In the genomic region with DNA sequence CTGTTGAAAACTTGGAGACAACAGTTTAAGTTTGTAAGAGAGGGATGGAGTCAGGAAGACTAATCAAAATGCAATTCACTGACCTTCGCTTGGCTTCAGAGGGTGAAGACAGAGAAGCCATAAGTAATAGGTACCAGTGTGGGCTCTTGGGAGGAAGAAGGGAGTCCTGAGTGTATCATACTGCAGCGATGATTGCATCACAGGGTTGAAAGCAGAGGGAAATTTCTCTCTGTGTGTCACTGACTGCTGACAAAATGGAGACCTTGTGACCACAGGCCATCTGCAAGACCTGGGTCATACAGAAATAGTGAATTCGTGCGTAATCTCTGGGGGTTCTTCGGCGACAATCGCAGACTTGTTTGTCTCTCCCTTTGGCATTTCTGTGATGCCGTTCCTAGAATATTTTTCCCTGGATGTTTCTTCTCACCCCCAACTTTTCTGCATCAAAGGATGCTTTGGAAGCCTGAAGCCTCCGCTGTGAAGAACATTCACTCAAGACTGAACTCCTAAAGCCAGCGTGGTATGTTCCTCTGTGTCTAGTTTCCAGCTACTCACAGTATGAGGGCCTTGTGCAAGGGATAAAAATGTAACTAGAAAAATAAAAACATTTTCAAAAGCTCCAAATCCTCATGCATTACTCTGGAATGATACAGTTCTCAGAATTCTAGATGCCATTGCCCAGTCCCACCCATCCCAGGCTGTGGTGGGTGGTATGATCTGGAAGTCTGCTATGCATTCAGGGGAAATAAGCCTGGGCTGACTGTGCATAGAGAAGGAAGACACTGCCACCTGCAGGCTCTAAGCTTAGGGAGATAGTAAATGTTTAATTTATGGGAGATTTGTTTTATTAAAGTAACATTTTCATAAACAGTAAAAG, we compare ENCODE assay signal across 8 mouse cellular contexts.
DNase-seq lines count a peak whose midpoint lies in the region; ATAC-seq and TF ChIP-seq lines count a peak whose summit lies in the region.

No protein-coding gene starts in this region.

- TF ChIP-seq CTCF in heart, adult 2 months (IDR thresholded peaks at IDR 0.05): peak; percentile 92
- TF ChIP-seq CTCF in liver, postnatal 0 days (IDR thresholded peaks at IDR 0.05; ENCODE audit: low read depth): peak; percentile 68

- H3K9ac ChIP-seq in heart, adult 2 months (ENCODE audit: low read depth, low read length): no peak overlapping the region
- H3K9ac ChIP-seq in liver, postnatal 0 days (replicated peaks): no peak overlapping the region

- H3K27ac ChIP-seq in heart, adult 2 months: peak overlapping the region; percentile 10; the same call in 1 of the 2 replicates
- H3K27ac ChIP-seq in liver, postnatal 0 days (ENCODE audit: low read depth): no peak overlapping the region

- no peak for TF ChIP-seq EP300 in heart, adult 2 months (IDR thresholded peaks at IDR 0.05; ENCODE audit: insufficient read depth, low read depth, low read length)
- TF ChIP-seq EP300 in liver, postnatal 0 days (IDR thresholded peaks at IDR 0.05; ENCODE audit: low read depth): no peak

- no peak for ATAC-seq in liver, postnatal 0 days

- H3K9me3 ChIP-seq in liver, postnatal 0 days (ENCODE audit: low read length): no peaks in the 10 kb centered on the region

- H3K27me3 ChIP-seq in heart, adult 2 months (ENCODE audit: control insufficient read depth, insufficient read depth, low read length): no peaks in the 10 kb centered on the region
- no peaks in the 10 kb centered on the region for H3K27me3 ChIP-seq in liver, postnatal 0 days (ENCODE audit: insufficient read depth, low read length)

- no peaks in the 10 kb centered on the region for H3K79me2 ChIP-seq in heart, adult 2 months (replicated peaks; ENCODE audit: control insufficient read depth, insufficient read depth, low read length)

- H3K4me2 ChIP-seq in liver, postnatal 0 days (ENCODE audit: low read depth, low read length): no peak overlapping the region

- no peak overlapping the region for H3K4me3 ChIP-seq in heart, adult 2 months
- no peak overlapping the region for H3K4me3 ChIP-seq in liver, postnatal 0 days (ENCODE audit: low read depth, low read length)

- no peaks in the 10 kb centered on the region for H3K36me3 ChIP-seq in heart, adult 2 months (ENCODE audit: control insufficient read depth, insufficient read depth, low read length)
- no peaks in the 10 kb centered on the region for H3K36me3 ChIP-seq in liver, postnatal 0 days (replicated peaks; ENCODE audit: insufficient read depth, low read length)

- H3K4me1 ChIP-seq in heart, adult 2 months (ENCODE audit: control insufficient read depth, insufficient read depth, low read length): peaks cover 1% of the 10 kb centered on the region; the same call in 1 of the 2 replicates
- no peaks in the 10 kb centered on the region for H3K4me1 ChIP-seq in liver, postnatal 0 days (ENCODE audit: insufficient read depth)

- WGBS in heart, adult 2 months: 78% methylated on average over 10 of the region's 10 CpGs
- WGBS in liver, postnatal 0 days (ENCODE audit: insufficient replicate concordance): 78% methylated on average over 10 of the region's 10 CpGs

- TF ChIP-seq POLR2A in heart, adult 2 months (IDR thresholded peaks at IDR 0.05; ENCODE audit: insufficient read depth, low read depth, low read length): no peak

- DNase-seq in 416B (ENCODE audit: low read depth): peak; percentile 9
- peak; percentile 6 for DNase-seq in ZHBTc4 (ENCODE audit: low read depth, low spot score)
- peak; percentile 73 for DNase-seq in embryo, embryonic 11 days
- DNase-seq in heart, adult 2 months: peak; percentile 52 to 66
- DNase-seq in kidney, postnatal 10 days: peak; percentile 81
- peak; percentile 29 for DNase-seq in liver, postnatal 0 days
- DNase-seq in ovary, postnatal 36 days (ENCODE audit: low spot score): peak; percentile 31
- DNase-seq in thymus, postnatal 10 days (ENCODE audit: low spot score in 2 of 2): no peak

- intact Hi-C loops in heart, adult 2 months (cut with DNase I): loop anchor here (1.0 to 10.0 kb wide), 6 partner anchors 66 to 827 kb away; no protein-coding TSS in a partner anchor

Comparison
In these comparisons a context has a peak if more than half of its experiments do, and no peak if none do; other contexts are left out.
1. DNase-seq: peak in 416B (single experiment), ZHBTc4 (single experiment), embryo, embryonic 11 days (single experiment), heart, adult 2 months (2 of 2), kidney, postnatal 10 days (single experiment), liver, postnatal 0 days (single experiment) and ovary, postnatal 36 days (single experiment); none in thymus, postnatal 10 days (0 of 2).